Mouse (Mus musculus) 3T3-L1 (cell line): ENCODE measurements at regions not wholly inside any gene's neighbourhood (a gene's known extent, or its start where the extent isn't known, plus 50 kb on each side); places are given as distances from the start of the nearest gene placed in this dataset.
A peak's percentile ranks its signal among the peaks of the same experiment; 100 is the strongest.

Source experiments
- DNase-seq: peaks from one replicate; pipeline ENCODE4 v3.0.0-alpha.2; 2015; ENCODE audit warnings: low read depth, low spot score

DNA sequence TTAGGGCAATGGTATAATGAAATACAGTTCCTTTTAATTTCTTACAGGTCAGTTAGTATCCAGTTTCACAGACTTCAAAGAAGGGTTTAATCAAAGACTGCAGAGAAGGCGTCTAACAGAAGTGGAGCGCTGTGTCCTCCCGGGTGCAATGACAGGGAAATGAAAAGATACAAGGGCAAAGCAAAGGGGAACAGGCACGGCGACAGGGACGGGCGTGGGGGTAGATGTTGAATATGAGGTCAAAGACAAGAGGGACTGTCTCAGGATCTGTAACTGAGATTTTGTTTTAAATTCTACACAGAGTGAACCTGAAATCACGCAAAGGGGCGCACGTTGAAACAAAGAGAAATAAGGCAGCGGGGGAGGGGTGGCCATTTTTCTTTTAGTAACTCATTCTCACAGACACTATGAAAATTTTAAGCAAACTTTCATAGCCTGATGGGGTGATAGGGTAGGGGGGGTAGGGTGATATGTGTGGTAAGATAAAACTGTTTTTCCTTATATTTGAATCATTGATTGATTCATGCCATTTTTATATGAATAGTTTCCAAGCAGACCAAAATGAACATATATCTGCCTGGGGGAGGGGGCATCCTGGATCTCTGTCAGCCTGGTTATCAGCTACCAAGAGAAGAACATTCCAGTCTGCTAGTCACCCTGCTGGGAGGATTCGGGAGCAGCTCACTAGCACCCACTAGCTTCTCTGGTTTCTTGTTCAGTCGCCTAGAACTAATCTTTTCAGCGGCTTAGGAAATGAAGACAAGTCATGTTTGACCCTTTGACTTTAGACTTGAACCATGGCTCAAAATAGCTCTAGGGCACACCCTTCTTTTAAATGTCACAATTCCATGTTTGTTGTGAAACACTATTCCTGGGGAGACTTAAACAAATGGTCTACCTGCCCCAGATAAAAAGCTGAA is 139.1 kb upstream of the Map3k7 start:
- no peak for DNase-seq

DNA sequence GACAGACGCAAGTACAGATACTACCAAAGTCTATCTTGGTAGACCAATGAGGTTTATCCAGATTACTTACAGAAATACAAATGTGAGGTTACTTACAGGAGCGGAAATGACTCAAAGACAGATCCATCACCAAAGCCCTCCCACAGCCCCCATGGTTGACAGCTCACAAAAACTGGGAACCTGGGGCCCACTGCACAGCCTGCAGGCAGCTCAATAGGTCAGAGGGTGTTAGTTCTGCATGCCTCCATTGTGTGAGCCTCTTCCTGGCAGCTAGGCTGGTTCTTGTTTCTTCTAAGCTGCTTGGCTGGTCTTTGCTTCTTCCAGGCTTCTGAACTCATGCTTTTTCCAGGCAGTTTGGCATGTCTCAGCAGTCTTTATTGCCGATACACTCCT is 138.5 kb upstream of the Map3k7 start:
- no peak for DNase-seq

DNA sequence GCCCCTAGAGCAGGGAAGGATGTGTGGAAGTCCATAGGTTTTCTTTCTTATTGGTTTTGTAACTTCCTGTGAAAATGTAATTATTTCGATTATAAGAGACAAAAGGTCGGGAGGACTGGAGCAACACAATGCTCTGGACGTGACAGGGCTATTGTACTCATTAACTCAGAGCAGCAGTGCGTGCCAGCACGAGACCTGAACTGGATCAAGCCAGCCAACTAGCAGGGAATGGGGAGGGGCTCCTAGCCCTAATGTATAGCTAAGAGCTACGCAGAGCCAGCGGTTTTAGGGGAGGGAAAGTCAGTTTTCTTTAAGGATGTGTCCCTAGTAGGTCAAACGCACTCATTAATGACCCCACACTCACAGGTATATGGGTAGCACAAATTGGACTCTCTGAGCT is 137.2 kb upstream of the Map3k7 start:
- DNase-seq: no peak

DNA sequence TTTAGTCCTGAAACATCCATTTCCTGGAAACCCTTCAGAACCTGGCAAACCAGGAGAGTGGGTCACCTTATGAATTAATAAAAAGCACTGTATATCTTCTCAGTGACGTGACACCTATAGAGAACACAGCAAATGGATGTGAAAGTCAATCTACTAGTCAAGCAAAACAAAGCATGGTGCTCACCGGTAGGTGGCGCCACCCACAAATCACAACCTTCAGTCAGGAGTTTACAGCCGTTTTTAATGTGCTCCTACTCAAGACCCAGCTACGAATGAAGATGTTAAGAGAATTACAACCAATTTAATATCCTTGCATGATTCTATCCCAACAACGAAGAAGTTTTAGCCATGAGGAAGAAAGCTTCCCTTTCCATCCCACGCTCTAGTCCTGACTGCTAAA is 136.6 kb upstream of the Map3k7 start:
- DNase-seq: no peak

DNA sequence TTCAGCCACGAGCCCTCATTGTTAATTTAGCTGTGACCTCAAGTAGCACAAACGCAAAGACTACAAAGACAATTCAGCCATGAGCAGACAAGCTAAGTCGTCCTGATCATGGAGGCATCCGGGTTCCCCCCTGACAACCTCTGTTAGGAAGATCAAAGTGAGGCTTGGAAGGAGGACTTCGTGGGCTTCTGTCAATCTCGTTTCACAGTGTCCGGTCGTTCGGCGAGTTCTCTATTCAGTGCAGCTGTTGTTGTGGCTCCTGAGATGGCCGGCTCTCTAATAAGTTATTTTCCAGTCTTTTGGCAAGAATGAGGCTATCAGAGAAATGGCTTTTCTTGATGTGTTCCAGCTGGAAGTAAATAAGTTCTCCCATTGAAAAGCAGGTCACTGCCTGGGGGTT is 133.7 kb upstream of the Map3k7 start:
- no peak for DNase-seq

DNA sequence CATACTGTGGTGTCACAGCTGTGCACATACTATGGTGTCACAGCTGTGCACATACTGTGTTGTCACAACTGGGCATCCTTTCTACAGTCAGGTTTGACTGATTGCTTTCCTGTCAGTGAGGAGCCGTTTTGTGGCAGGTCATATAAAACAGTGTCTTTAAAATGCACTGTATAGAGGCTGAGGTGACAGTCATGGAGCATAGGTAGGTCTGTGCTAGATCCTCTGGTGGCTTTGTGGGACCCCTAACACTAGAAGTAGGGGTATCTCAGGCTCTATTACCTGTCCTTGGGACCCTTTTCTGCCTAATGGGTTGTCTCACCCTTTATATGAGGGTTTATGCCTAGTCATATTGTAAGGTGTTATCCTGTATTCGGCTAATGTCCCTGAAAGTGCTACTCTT is 132.4 kb upstream of the Map3k7 start:
- no peak for DNase-seq

DNA sequence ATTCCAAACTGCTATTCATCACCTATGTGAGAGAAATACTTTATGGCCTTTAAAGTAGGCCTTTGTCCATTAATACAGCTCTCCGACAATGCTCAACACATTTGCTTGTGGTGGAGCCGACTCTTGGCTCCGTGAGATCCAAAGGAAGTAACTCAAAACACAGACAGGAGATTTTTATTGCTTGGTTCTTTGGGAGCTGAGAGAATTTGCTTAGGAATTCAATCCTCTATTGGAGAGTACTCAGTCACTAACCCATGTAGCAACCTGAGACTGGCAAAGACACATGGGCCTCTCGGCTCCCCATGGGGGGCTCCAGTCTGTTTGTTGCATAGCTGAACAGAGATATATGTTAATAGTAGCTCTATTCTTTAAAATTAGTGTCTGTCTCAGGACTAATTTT is 130.1 kb upstream of the Map3k7 start:
- no peak for DNase-seq

DNA sequence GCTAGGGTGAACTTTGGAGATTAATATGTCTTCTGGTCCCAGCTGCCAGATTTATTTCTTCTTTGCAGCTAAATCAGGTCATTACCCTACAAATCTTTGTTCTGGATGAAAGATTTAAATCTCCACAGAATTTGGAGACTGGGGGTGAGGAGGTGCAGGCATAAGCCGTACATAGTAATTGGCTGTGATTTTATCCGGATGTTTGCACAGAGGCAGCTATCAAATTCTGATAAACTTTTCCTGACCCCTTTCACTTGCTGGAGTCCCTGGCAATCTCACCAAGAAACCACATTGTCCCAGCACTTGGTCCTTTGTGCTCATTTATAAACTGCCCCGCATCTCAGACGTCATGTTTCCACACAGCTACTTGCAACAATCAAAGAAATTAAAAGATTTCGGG is 128.8 kb upstream of the Map3k7 start:
- no peak for DNase-seq

DNA sequence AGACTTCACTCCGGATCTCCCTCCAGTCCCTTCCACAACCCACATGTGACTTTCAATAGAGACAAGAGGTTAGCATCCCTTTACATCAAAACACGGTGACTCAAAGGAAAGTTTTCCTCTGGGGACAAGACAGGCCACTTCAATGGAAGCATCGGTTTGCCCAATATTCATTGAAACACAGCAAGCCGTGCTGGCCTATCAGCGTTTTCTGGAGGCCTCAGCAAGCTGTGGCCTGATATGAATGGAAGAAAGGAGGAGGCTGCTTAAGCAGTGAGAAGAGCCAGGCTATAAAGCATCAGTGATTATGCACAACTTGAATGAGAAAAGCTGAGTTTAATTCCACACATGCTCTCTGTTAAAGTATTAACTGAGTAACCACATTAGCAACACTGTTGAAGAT is 125.3 kb upstream of the Map3k7 start:
- no peak for DNase-seq

DNA sequence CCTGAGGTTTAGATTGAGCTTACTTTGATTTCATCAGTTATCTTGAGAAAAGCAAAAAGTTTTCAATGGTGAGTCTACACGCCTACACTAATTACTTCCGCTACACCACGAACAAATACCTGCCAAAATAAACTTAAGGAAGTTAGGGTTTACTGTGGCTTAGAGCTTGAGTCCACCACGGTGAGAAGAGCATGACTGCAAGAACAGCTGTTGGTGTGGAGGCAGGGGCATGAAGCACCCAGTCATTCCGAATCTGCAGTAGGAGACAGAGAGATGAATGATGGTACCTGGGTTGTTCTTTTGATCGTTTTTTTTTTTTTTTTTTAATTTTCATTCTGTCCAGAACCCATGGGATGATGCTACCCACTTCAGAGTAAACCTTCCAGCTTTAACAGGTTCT is 114.1 kb upstream of the Map3k7 start:
- DNase-seq: no peak

DNA sequence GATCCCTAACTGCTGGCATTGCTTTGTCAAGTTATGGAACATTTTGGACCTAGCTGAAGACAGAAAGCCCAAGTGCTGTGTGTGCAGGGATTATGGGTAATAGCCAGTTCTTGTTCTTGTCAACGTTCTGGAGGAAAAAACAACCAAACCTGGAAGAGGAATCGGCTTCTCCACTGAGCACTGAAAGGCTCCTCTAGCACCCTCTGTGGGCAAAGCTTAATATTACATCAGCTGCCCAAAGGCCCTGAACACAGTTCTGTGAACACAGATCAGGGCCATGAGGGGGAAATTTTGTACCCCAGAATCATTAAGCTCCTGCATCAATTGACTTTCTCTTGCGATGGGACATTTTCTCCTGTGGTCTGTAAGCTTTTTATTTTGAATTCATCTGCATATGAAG is 112.9 kb upstream of the Map3k7 start:
- DNase-seq: peak; percentile 33

DNA sequence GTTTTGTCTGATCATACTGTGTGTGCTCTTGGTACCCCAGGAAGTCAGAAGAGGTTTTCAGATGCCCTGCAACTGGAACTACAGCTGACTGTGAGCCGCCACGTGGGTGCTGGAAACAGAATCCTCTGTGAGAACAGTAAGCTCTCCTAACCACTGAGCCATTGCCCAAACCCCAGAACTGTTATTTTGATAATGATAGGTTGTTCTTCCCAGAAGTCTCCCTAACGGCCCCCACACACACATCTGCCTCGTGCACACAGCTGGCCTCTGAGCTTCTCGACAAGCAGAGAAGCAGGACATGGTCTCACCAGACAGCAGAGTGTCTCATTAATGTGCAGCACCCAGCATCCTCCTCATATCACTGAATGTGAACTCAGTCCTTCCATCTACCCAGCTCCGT is 110.0 kb upstream of the Map3k7 start:
- no peak for DNase-seq

DNA sequence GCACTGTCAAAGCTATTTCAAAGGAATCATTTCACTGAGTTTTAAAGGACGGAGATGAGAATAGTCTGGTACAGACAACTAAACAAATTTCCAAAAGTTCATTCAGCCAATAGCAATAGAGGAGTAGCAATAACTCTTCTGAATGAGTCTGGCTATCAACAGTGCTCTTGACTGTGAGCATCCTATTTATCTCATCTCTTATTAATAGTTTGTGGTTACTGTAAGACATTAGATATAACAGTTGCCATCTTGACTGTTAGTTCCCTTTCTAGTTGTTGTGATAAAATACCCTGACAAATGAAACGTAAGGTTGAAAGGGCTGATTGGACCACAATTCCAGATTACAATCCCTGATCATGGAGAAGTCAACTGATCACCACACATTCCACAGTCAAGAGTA is 103.5 kb upstream of the Map3k7 start:
- DNase-seq: no peak

DNA sequence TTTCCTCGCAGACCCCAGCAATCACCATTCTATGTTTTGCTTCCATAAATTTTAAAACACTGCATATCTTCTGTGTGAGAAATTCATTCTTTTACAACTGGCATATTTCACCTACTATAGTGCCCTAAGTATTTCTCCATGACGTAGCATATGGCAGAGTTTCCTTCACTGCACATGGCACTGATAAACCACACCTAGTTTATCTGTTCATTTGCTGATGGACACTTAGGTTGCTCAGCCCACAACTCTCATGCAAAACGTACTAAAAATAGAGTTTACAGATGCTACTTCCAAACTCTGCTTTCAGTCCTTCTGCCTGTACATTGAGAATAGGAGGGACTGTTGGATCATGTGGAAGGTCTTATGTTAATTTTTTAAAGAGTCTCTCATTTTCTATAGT is 102.7 kb upstream of the Map3k7 start:
- DNase-seq: no peak

DNA sequence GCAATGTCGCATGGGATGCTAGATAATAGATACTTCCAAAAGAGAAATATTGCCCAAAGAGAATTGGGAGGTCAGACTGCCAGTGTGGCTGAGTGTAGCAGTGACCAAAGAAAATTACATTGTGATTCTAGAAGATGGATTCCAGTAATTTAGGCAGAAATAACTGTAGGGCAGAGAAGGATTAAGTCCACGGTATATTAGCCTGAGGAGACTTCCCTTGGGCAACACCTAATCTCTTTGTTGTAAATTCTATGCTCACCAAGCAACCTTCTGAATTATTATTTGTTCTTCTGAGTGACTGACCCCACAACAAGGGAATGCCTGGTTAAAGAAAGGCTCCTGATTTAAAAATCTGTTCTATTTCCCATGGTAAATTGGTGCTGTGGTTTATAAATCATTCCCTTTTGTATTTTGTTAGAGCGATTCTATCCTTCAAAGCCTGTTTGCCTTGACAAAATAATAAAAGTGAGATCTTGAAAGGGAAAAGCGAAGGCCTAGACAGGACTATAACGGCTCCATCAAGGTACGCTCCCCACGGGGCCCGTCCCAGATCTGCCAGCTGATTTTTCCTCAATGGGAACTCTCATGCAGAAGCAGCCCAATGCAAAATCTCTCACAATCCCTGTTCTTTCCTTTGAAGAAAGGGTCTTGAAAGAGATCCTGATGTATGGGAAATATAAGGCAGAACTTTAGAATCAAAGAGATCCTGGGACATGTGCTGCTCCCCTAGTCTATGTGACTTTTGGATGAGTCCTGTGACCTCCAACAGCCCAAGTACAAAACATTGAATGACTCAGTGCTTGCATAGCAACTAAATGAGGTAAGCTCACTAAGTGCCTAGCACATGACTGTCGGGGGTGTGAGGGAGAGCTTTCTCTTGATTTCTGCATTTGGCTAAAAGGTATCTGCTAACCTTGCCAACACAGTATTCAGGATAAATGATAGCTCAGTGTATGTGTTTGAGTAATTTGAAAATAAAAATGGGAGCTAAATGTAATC is 90.6 kb upstream of the Map3k7 start:
- peak; percentile 83 for DNase-seq

DNA sequence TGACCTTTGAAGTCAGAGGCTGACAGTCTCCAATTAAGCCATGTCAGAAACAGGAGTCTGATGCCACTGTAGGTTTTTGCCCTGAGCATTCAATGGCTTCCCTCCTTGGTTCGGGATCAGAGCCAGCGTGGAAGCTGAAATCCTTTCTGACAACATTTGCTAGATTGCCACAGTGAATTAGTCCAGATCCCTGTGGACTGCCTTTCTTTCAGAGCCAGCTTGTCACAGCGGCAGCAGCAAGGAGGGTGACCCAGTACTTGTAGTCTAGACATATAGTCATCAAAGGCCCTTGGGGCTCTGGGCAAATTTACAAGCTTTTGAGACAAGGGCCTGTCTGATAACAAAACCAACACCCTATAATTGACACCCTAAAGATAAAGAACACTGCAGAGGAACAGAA is 86.5 kb upstream of the Map3k7 start:
- DNase-seq: no peak

DNA sequence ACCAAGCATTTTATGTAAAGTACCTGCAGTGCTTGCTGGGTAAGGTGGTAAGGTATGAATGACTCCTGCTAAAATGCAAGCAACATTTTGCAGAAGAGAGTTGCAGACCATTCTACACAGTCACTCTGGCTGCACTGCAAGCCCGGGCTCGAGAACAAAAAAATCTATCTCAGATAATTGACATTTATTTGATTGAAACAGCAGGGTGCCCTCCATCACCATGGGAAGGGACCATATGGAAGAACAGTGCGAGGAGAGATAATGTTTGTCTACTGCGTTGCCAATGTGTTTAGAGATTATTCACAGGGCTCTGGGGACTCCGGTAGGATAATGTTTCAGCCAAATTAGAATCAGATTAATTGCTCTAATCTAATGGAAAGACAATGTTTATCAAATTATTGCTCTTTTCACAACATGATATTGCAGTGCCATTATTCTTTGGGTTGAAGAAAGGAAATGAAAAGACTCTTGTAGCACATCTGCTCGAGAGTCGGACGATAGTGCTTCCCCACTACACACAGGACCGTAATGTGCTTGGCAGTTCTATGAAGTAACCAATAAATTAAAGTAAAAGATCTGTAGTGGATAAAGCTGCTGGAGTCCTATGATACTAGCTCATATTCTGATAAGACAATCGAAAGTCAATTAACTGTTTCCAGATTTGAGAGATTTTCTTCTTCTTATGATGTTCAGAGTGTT is 85.3 kb upstream of the Map3k7 start:
- no peak for DNase-seq

DNA sequence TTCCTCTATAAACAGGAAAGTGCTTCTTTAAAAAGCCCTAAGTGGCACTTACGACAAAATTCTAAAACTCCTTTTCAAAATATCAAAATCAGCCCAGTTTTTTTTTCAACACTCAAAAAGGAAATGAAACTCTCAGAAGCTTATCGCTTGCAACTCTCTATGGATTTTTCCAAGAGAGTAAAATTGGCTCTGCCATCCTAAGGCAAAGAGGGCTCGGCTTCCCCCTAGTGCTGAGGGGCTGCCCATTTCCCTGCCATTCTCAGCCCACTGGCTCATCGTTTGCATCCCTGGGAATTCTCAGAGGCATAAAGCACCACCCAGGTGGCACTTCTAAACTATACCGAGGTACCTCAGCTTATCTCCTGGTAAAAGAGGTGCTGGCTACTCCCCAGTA is 84.7 kb upstream of the Map3k7 start:
- no peak for DNase-seq

DNA sequence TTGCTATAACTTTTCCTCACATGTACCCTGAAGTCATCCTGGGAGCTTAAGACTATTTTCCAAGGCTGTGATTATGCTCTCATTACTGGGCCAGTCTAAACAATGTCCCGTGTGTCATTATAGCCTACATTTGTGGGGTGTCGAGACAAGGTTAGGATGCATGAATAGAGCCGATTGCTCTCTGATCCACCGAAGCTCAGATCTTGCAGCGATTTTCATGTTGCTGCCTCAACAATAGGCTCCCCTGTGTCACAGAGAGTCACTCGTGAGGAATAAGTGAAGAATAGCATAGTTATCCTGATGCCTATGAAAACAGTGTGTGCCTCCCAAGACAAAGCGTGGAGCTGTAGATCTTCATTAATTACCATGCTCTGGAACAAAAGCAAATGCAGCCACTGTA is 83.7 kb upstream of the Map3k7 start:
- no peak for DNase-seq

DNA sequence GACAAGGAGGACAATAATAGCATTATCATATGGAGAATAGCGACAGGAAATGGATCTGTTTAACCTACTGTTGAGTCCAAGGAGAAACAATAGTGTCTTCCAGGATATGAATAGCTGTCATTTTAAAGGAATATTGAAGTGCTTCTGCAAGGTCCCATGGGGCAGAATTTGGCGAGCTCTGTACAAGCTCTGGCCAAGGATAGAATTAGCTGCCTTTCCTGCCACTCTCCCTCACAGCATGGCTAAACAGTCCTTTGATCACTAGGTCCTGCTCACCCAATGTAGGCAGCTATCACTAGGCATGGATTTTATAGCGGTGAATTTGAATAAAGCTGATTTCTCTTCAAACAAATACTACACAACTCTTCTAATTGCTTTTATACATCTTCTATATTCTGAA is 74.2 kb upstream of the Map3k7 start:
- DNase-seq: peak; percentile 35

DNA sequence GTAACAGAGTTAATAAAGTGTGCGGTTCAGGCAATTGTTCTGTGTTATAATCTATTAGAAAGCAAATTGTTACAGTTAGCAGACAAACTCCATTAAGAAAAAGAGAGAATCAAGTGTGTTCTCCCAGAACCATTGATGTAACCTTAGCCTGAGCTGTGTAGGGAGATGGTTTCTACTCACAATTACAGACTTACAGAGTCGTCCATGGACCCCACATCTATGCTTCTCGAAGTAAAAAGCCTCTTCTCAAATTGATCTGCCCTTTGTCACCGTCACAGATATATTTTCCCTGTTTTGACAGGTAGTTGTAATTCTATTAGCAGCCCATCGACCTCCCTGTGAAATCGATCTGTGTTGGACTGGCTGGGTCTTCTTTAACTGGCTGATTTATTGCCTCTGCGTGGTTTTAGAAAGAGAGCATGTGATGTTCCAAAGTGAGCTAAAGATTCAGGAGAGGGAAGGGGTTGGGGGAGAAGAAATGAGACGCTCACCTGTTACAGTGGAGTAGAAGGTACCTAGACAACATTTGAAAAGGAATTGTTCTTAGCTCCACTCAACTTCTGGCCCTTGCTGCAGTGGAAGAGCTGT is 54.7 kb upstream of the Map3k7 start:
- DNase-seq: no peak
